Mouse (Mus musculus) adrenal gland, postnatal 4 days (tissue): ENCODE measurements around the gene Zfp280d. TPM values are rescaled to one million over a fixed set of nuclear protein-coding genes. Genes with fewer than 3 reads are reported as not detected.
"Not testable (repeated sequence)": the region's sequence is repeated elsewhere in the genome, so short reads cannot be mapped to it uniquely, and the experiment has no call there.

Experiments
- DNase-seq, 2 experiments: peaks; one replicate each; pipeline ENCODE4 v3.0.0; 2021 to 2022; ENCODE audit warnings: low spot score in 2 of 2, mixed read lengths in 2 of 2
- total RNA-seq, 2 experiments: library from RNA; stranded (reverse); gene quantifications; 2 replicates each; pipeline ENCODE4 v1.2.3; 2021

The Zfp280d gene
- total RNA-seq, 2 experiments from 2014 or later, result 75.7 to 78.2 TPM

DNA sequence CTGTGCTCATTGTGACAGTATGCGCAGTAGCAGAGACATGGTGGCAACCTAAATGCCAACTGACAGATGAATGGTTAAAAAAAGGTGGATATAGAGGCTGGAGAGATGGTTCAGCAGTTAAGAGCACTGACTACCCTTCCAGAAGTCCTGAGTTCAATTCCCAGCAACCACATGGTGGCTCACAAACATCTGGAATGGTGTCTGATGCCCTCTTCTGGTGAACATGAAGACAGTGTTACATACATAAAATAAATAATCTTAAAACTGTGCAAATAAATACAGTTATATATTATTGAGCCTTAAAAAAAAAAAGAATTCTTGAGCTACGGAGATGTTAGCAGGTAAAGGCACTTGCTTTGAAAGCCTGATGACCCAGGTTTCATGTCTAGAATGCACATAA, 97.7 kb downstream of the Zfp280d start:
- DNase-seq, result no peak

DNA sequence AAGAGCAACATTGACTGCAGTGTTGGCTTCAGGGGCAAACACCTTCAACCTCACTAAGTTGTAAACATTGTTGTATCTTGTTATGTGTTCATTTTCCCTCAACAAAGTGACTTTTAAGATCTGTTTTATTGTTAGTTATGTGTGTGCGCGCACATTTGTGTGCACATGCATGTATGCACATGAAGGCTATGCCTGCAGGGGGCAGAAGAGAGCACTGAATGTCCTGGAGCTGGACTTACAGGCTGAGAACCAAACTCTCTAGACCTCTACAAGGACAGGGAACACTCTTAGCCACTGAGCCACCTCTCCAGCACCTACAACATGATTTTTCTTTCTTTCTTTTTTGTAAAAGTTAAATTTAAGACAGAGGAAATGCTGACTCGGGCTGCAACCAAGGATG, 99.4 kb downstream of the Zfp280d start:
- DNase-seq, result no peak

DNA sequence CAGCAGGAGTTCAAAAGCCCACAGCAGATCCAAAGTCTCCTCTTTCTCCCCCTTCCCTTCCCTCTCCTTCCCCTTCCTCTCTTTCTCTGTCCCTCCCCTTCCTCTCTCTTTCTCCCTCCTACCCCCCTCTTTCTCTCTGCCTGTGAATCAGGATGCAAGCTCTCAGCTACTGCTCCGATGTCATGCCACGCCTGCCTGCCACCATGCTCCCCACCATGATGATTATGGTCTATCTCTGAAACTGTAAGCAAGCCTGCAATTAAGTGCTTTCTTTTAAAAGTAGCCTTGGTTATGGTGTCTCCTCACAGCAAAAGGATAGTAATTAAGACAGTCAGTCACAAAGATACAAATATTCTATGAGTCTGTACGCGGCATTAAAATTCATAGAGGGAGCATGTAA, 100.3 kb downstream of the Zfp280d start:
- DNase-seq, result no peak

DNA sequence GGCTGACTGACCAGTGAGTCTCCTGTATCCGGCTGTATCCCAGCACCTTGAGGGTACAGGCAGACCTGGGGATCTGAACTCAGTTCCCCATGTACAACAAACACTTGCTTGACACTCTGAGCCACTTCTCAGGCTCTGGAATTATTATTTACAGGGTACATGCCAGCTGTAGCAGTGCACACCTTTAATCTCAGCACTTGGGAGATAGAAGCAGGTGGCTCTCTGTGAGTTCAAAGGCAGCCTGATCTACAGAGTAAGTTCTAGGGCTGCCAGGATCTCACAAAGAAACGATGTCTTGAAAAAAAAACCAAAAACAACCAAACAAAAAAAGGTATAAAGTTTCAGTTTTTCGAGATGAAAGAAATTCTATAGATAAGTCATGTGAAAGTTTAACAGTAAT, 101.0 kb downstream of the Zfp280d start:
- no peak for DNase-seq

DNA sequence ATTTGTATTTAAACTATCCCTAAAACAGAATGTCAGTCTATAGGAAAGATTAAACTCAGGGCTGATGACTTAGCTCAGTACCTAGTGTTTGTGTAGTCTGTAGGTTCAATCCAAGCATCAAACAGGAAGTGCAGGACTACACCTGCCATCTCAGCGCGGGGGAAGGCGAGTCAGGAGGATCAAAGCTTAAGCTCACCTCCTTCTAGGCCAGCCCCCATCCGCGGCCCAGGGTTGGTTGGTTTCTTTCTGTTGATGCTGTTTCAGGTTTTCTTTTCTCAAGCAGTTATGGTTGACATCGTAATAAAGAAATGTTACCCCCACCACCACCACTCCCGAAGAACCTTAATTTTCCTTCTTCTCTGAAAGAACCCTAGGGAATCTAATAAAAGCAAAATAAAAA, 111.1 kb downstream of the Zfp280d start:
- no peak for DNase-seq

DNA sequence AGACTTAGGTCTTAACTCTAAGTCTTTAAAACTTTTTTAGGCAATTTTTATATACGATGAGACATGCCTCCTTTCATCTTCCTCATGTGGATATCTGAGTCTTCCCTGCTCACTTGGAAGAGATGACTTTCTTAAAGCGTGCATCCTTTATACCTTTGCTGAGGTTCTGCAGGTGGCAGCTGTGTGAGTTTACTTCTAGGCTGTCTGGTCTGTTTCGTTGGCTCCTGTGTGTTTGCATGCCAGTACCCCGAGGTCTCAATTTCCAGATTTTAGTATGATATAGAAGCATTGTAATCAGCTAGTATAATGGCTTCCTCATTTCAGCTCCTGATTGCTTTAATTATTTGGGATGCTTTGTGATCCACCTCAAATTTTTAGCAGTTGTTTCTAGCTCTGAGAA, 114.3 kb downstream of the Zfp280d start:
- DNase-seq, result no peak

DNA sequence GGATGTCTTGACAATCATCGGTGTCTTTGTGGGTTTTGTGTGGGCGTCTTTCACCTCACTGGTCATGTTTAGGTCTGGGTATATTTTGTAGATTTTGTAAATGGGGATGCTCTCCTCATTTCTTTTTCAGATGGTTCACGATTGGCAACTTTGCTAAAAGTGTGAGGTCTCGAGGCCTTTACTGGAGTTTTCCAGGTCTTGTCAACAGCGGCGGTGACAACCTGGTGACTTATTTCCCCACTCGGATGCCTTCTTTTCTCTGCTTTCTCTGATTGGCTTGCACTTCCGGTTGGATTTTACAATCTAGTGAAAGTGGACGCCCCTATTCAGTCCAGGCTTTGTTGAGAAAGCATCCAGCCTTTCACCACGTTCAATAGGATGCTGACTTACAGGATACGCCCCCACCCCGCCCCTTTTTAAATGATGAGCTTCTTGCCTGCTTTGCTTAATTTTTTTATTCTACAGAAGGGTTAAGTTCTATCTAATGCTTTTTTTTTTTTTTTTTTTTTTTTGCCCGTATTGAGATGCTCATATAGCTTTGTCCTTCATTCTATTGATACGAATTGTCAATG, 114.9 kb downstream of the Zfp280d start:
- DNase-seq, result no peak

DNA sequence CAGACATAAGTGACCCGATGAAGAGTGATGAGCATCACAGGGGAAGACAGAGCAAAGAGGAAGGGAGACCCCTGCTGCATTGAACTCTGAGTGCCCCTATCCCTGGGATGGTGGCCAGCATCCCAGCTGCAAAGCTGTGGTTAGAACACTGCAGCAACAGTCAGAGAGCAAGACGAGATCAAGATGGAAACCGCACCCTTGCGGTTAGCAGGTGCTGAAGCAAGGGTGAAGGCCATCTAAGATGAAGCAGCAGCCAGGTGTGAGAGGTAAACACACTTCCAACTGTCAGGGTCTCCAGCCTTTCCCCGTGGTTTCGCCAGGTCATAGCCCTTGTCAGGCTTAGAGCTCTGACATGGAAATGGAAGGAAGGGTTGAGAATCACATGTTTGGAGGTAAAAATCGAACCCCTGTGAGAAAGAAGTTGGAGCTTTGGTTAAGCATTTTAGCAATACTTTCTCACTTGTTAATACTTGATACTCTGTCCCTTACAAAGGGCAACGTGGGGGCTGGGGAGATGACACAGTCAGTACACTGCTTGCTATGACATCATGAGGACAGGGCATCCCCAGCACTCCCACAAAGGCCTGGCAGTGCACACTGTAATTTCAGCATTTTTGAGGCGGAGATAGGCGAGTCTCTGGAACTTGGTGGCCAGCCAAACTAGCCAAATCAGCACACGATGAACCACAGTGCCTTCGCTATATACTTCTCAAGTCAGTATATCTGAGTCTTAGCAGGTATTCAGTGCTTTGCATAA, 115.8 kb downstream of the Zfp280d start:
- no peak for DNase-seq

DNA sequence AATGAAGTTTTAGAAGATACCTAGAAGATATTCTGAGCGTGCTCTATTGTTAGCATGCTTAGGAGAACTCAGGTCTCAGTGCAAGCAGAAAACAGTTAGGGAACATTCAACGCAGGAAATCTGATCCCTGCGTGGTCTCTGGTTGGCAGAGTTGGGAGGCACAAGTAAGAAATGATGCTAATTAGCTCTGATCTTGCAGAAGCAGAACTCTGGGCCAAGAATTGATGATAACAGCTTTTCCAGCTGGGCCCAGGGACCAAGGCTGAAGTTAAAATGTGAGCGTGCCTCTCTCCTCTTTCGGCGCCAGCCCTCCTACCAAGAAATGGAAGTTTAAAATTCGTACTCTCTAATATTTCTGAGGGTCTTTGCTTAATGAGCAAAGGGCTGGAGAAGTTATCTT, 118.0 kb downstream of the Zfp280d start:
- no peak for DNase-seq

DNA sequence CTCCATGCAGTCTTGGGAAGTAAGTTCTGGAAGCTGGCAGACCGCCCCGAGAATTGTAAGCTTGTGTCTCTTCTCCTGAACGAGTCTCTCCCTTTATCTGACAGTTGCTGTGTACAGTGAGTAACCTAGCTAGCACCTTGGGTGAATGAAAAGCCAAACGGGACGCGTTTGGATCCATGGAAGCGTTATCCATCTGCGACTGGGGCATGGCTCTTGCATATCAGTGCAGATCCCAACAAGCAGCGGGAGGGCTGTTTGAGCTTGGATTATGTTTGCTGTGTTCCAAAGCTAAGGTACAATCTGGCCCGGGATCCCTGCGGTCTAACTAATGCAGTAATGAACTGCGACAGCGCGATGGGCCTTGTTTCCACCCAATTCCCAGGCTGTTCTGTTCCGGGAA, 118.6 kb downstream of the Zfp280d start:
- DNase-seq, result no peak

DNA sequence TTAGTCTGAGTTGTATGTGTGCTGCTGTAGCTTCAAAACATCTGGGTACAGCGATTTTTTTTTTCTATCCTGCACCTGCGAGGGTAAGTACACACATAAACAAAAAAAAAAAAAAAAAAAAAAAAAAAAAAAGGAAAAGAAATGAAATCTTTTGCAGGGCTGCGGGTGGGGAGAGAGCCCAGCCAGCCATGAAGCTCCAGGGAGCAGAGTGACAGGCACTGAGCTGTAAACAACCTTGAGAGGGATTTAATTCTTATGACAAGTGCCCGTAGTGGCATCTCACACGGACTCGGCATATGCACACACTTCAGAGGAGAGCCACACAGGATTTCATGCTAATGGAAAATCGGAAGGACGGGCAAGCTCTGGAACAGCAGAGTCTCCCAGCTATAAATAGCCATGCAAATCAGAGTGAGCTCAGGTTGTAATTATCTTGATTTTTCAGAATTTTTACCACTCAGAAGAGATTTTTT, 119.2 kb downstream of the Zfp280d start:
- DNase-seq, result no peak

DNA sequence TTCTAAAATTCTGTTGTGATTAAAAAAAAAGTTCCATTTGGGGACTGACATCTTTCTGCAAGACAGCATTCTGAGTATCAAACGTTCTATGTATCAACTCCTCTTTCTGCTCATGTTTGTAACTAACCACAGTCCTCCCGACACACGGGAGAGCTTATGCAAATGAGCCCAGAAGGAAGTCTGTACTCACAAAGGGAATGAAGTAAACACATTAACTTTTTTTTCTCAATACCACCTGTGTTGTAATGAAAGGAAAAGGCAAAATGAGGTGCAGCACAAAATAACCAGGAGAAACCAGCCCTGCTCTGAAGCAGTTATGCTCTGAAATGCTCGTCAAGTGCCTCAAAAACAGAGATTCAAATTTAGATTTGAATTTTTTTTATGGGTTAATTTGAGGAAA, 125.5 kb downstream of the Zfp280d start:
- DNase-seq, result no peak

DNA sequence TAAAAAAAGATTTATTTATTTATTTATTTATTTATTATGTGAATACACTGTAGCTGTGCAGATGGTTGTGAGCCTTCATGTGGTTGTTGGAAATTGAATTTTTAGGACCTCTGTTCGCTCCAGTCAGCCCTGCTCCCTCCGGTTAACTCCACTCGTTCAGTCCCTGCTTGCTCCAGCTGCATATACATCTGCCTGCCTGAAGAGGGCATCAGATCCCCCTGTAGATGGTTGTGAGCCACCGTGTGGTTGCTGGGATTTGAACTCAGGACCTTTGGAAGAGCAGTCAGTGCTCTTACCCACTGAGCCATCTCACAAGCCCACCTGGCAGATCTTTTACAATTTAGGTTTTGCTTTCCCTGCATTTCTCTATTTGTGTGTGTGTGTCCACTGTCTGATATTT, 127.1 kb downstream of the Zfp280d start:
- not testable (repeated sequence) for DNase-seq

DNA sequence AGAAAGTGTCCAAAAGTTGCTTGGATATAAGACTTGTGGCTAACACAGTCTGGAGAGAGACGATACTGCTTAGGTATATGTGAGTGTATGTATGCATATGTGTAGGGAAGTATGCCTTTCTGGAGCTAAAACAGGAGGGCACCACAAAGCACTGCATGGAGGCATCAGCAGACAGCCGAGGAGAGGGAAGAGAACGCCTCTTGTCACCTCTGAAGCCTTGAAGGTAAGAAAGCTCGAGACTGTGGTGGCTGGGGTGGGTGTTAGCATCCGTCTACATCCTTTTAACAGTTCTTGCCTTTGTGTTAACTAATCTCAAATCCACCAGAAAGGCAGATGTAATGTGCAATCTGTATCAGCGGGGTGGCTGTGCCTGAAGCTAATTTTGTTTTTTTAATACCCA, 128.8 kb downstream of the Zfp280d start:
- no peak for DNase-seq

DNA sequence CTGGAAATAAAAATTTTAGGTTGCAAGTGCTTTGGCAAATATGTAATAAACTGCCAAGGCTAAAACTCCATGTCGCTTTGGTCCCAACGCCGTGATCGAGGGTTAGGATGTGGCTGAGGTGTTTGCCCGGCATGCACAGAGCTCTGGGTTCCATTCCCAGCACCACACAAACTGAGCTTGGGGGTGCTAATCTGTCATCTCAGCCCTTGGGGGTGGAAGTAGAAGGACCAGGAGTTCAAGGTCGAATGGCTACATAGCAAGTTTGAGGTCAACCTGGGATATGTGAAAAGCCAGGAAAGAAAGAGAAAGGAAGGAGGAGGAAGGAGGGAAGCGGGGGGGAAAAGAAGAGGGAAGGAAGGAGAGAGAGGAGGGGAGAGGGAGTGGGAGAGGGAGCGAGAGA, 129.8 kb downstream of the Zfp280d start:
- no peak for DNase-seq

DNA sequence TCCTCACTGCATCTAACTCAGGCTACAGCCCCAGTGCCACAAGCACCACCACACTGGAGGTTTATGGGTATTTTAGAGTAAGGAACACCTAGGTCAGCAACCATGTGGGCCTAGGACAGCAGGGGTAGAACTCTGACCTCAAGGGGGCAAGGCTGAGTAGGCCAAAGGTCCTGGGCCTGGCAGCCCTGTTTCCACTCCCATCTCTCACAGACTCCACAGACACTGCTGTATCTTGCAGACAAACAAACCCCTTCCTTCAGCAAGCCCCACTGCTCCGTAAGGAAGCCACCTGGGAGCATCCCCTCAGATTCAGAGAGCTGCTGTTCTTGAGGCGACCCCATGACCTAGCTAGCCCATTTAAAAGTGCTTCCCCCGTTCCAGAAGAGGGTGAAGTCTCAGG, 130.3 kb downstream of the Zfp280d start:
- no peak for DNase-seq

DNA sequence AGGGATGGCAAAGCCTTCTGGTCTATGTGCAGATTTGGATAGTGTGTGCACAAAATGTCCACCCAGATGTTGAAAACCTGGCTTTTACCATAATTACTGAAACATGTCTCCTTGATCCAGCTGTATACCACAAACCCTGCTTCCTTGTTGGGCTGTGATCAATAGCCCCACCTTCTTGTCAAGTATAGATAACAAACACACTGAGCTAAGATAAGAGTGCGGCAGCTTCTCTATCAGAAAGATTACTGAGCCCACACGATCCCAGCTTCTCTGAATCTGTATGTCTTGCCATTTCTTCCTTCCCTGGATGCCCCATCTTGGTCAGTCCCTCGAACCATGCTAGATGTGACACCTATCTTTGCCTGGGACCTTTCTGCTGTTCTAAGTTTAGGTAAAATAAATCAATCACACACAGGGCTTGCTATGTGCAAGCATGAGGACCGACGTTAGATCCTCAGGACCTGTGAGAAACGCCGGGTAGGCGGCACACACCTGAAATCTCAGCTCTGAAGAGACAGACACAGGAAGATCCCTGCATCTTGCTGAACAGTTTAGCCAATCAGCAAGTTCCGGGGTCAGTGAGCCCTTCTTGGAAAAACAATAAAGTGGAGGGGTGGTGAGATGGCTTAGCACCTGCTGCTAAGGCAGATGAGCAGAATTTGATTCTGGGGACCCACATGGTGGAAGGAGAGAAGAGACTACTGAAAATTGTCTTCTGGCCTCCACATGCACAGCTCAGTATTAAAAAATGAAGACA, 131.4 kb downstream of the Zfp280d start:
- DNase-seq, result no peak

DNA sequence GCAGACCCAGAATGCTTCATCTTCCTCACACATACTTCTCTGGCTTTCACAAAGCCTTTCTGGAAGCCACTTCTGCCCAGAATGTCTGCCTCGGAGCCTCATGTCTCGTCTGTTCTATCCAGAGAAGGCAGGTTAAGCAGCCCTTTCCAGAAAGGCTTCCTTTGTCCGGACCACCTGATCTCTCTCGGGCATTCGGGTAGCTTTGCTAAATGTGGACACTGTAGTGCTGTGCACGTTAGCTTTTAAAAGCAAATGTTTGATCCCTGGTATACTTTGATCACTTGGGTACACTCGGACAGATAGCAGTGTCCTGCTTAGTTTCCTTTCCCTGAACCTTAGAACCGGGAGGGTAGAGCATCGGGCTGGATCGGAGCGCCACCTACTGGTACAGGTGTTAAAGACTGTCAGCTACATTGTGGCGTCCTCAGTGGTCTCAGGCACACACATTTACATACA, 133.5 kb downstream of the Zfp280d start:
- DNase-seq, result peak; percentile 43 to 49

DNA sequence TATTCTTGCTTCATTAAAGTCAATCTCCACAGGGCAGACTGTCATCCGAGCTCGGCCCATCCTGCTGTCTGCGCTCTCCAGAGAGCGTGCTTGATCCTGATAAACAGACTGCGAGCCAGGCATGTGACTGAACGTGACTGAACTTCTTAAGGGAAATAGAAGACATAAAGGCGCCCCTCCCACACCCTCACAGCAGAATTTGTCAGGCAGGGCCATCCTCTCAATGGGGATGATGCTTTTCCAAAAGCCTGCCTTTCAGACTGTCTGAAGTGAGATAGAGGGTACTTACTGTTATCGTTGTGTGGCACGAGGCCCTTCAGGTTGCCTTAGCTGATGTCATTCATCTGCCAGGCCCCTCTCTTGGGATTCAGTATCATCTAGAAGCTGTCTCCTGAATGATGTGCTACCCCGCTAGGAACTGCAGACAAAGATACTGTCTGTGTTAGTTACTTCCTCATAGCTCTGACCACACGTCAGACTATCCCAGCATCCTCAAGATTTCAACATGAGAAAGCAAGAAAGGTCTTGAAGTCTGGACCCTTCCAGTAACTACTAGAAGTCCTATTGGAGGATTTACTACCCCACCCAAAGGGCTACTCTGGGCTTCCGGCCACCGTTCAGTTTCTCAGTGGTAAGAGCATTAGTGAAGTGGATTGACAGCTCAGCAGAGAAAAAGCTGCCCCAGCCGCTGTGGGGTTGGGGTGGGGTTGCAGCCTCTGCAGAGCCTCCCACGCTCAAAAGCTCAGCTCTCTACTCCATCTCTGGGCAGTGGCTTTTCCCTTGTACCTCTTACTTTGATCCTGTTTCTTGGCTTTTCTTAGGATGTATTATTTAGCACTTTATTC, 134.9 kb downstream of the Zfp280d start:
- DNase-seq, result no peak

DNA sequence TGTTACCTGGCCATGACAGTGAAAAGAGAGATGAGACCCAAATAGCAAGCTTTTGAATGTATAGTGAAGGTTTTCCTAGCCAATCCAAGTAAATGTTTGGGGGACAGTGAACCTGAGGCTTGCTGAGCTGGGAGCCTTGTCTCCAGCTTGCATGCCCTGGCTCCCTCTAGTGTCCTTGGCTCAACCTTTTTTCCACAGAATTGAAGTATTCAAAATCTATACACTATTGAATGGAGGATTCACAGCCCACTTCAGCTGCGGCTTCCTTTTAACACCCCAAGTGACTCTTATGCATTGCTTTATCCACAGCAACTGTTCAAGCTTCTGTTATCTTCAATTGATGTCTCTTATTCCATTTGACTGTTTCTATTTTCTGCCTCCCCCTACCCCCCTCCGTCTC, 137.1 kb downstream of the Zfp280d start:
- no peak for DNase-seq
